Mouse (Mus musculus): ENCODE data around the gene Gse1. TPM values are rescaled to one million over a fixed set of nuclear protein-coding genes. Genes with fewer than 3 reads are reported as not detected.
"Not testable (repeated sequence)": the region's sequence is repeated elsewhere in the genome, so short reads cannot be mapped to it uniquely, and the experiment has no call there.

Gene Gse1
- total RNA-seq, 2 experiments from 2014 or later, result 23.9 to 24.1 TPM

- DNase-seq (ENCODE audit: low spot score in 2 of 2), result no peak
These were observed 112.9 kb downstream of the Gse1 start for GRCm38 (mm10) chr8:120341124-120341523.

DNA sequence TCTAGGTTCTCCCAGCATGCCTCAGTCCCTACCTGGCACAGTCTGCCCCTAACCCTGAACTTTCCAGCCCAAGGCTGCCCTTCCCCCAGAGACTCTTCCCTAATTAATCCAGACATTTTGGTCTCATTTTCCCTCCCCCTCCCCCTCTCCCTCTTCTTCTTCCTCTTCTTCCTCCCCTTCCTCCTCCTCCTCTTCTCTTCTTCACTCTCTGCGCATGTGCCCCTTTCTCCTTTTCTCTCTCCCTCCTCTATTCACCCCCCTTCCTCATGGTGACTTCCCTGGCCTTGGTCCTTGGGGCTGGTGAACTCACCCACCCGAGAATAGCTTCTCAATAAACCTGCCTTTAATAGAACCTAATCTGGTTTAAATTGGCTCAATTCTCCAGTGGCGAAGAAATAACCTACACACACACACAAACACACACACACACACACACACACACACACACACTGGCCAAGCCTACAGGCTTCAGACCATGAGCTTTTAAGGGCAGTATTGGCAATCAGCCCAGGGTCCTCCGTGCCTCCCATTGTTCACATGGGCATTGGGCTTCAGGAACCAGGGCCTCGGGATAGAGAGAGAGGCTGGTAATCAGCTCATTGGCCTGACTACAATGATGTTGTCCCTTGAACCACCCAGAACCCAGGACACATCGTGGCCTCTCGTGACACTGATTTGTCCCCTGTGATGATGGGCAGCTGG is 114.7 kb downstream of the Gse1 start:
- no peak for DNase-seq (ENCODE audit: low spot score in 2 of 2)

DNA sequence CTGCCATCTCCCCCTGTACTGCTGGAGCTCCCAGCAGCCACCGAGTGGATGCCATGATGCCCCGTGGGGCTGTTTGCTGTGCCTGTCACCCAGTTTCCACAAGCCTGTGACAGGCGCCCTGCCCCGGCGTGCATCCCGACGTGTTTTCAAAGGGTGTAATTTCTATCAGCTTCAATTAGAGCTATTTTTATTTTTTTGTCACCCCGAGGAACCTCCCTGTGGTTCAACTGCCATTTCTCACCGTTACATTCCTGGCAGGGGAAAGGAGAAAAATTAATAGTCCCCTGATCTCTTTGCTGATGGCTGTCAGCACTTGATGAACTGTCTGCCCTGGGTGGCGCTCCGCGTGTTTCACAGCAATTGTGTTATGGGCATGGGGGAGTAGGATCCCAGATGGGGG is 115.3 kb downstream of the Gse1 start:
- DNase-seq (ENCODE audit: low spot score in 2 of 2), result no peak

DNA sequence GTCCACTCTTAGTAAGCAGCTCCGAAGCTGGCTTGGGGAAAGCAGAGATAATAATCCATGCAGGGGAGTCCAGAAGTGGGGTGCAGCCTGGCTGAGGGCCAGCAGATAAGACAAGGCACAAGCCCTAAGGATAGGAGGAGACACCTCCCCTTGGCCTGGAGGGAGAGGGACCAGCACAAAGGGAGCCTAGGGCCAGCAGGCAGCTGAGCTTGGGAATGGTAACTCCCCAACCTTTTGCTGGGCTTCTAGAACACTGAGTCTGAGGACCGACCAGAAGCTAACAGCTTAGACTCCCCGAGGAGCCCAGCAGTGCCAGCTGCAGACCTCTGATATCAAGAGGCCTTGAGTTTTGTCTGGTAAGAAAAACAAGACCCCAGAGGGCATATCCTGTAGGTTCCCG is 115.9 kb downstream of the Gse1 start:
- DNase-seq (ENCODE audit: low spot score in 2 of 2), result no peak

GRCm38 (mm10) chr8:120344583-120344982 is 116.3 kb downstream of the Gse1 start:
- no peak for DNase-seq (ENCODE audit: low spot score in 2 of 2)

GRCm38 (mm10) chr8:120347734-120348341 is 119.6 kb downstream of the Gse1 start:
- DNase-seq (ENCODE audit: low spot score in 2 of 2), result no peak

GRCm38 (mm10) chr8:120348922-120349321 is 120.7 kb downstream of the Gse1 start:
- DNase-seq (ENCODE audit: low spot score in 2 of 2), result no peak

GRCm38 (mm10) chr8:120351332-120352071 is 123.2 kb downstream of the Gse1 start:
- no peak for DNase-seq (ENCODE audit: low spot score in 2 of 2)

GRCm38 (mm10) chr8:120352096-120352495 is 123.8 kb downstream of the Gse1 start:
- no peak for DNase-seq (ENCODE audit: low spot score in 2 of 2)

DNA sequence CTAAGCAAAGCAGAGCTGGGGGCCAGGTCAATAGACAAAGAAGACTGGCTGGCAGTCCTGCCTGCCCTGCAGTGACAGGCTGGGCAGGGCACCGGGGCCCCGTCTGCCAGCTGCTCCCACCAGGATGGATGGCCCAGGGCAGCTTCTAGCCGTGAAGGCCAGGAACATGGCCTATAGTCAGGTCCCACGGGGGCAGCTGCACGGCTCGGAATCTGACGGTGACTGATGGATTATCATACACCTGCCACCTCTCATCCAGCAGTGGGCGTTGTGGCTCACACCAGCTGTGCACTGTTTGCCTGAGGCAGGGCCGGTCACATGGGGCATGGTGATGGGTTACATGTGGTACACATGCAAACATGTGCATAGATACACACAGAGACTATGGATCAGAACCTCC is 127.8 kb downstream of the Gse1 start:
- no peak for DNase-seq (ENCODE audit: low spot score in 2 of 2)

DNA sequence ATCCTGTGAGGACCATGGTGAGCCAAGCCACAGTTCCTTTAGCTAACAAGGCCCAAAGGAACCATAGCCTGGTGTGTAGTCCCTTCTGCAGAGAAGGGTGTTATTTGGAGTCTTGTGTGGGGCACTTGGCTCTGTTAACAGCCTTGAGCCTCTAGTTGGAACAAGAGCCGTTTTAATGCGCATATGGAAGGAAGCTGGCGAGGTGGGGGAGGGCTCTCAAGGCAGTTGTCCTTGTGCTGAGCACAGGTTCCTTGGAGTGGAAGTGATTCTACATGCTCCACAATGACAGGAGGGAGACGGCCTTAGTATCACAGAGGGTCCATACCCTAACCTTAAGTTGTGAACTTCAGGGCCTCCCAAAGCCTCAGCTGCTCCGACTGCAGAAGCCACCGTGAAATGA is 129.2 kb downstream of the Gse1 start:
- DNase-seq (ENCODE audit: low spot score in 2 of 2), result no peak

DNA sequence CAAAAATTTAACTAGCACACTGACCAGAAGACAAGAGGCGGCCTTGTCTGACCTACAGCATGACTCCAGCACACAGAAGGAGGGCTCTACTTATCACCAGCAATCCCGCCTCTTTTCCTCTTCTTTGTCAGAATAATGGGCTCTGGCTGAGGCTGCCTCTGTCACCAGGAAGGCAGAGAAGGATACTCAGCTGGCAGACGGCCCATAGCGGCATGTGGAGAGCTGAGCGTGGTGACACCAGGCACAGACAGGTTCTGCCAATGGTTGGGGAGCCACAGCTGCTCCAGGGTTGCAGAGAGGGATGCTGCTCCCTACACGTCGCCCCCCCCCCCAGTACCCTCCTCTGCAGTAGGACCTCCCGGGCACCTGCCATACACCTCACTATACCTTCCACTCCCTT is 133.0 kb downstream of the Gse1 start:
- peak in 1 of 2 experiments; percentile 36 for DNase-seq (ENCODE audit: low spot score in 2 of 2)

DNA sequence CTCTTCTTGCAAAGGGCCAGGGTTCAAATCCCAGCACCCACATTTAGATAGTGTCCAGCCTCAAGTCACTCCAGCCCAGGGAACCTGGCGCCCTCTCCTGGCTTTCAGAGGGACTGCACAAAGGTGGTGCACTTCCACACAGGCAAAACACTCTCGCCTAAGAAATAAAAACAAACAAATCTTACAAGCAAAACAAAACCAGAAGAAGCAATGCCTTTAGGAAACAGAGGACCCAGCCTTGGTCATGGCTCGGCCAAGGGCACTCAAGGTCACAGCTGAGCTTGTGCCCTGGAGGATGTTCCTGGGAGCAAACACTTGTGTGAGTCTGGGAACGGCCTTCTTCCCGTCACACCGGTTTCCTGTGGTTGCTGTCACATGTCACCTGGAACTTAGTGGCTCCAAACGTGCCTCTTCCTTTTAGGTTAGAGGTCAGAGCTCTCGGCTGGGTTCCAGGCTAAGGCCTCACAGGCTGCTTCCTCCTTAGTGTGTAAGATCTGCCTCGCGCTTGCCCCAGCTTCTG is 135.4 kb downstream of the Gse1 start:
- peak; percentile 35 to 59 for DNase-seq (ENCODE audit: low spot score in 2 of 2)

DNA sequence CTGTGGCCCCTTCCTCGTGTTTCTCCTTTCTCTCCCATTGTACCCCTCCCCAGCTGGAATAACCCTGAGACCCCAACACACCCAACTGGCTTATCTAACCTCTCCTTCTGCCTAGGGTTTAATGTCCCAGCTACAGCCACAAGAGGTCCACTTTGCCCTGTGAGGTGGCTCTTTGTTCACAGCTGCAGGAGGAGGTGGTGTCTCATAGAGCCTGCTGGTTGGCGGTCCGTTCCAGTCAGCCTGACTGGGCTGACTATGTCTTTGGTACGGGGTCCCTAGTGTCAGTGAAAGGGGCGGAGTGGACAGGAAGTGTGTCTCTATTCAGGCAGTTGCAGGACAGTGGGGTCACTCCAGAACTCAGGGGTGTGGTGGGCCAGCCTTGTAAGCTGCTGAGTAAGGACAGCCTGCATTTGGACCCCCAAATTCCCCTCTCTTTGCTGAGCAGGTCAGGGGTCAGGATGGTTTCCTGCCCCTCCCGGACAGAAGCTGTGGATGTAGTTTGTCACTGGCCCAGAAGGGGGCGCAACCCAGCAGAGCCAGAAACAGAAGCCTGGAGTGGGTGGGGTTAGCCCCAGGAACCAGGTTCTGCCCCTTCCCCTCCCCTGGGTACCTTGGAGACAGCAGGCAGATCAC is 136.0 kb downstream of the Gse1 start:
- peak; percentile 40 to 57 for DNase-seq (ENCODE audit: low spot score in 2 of 2)

- no peak for DNase-seq (ENCODE audit: low spot score in 2 of 2)
These were observed 138.6 kb downstream of the Gse1 start for GRCm38 (mm10) chr8:120366840-120367239.

GRCm38 (mm10) chr8:120368191-120368590 is 139.9 kb downstream of the Gse1 start:
- not testable (repeated sequence) for DNase-seq (ENCODE audit: low spot score in 2 of 2)

DNA sequence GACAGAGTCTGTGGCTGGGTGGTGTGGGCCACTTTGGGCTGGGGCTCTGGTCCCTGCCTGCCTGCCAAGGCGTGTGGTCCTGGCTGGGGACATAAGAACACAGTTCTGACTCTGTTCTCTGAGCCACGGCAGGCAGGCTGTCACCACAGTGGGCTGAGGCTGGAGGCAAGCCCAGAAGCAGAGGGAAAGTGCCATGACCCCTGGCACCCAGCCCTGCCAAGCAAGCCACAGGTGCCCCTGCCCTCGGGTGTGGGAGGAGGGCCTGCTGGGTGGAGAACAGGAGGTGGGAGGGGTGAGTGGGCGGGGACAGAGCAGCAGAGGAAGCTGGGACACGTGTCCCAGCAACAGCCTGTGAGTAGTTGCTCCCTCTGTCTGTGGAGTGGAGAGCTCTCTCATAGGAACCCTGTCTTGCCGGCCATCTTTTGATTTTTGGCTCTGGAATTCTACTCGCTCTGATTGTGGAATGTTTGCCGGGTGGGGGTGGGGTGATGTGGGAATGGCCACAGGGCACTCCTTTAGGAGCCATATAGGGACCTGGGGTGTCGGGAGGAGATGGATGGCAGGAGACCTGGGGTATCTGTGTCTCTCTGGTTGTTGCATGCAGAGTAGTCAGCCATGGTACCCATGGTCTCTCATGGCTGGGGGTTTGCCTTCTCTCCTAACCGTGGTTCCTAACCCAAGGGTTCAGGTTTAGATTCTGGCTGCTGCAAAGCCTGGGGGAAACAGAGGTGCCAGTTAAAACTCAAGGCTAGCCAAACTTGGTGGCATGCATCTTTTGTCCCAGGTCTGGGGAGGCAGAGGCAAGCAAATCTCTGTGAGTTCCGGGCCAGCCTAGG is 140.8 kb downstream of the Gse1 start:
- peak; percentile 80 to 87 for DNase-seq (ENCODE audit: low spot score in 2 of 2)

DNA sequence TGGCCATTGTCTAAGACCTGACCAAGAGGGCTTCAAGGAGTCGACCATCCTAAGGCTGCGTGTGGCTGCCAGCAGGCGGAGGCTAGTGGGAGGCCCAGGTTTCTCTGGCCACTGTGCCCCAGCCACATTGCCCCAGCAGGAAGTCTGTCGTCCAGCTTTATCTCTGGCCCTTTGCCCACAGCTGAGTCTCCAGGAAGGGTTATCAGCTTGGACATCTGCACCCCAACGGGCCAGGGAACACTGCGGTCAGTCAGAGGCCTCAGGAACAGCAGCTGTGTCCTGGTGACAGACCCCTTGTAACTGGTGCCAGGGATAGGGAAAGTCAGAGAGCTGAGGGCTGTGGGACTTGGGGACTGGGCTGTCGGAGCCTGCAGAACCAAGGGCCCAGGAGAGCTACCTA is 141.7 kb downstream of the Gse1 start:
- DNase-seq (ENCODE audit: low spot score in 2 of 2), result peak in 1 of 2 experiments; percentile 21

DNA sequence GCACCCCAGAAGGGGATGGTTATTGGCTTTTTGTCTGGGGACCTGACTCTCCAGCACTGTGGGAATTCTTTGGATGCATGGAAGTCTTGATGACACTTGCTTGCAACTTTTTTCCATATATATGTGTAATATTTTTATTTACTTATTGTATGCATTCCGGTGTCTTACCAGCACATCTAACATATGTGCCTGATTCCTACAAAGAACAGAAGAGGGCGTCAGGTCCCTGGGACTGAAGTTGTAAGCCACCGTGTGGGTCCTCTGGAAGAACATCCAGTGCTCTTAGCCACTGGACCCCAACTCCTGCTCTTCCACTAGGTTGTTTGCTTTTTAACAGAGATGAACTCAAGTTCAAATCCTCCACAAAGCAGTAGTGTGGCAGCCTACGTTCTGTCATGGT is 142.2 kb downstream of the Gse1 start:
- no peak for DNase-seq (ENCODE audit: low spot score in 2 of 2)

DNA sequence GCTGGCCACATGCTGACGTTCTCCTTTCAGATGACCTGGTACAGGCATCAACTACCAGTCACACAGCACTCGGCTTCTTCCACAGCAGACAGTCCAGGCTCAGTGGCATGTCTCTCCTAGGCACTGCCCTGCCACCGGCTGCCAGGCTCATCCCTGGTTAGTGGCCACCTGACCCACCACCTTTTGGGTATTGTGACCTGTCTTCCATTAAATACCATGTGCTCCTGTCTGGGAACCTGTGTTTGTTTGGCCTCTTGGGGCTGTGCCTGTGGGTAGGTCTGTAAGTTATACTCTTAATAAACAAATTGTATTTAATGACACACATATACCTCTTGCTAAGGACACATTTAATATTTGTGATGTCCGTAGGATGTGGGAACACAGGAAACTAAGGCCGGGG is 142.9 kb downstream of the Gse1 start:
- no peak for DNase-seq (ENCODE audit: low spot score in 2 of 2)
